Mouse (Mus musculus) intestine, embryonic 16.5 days (tissue): ENCODE results near the gene Hes1. TPM values are rescaled to one million over a fixed set of nuclear protein-coding genes. Genes with fewer than 3 reads are reported as not detected.

ENCODE experiments used
- ATAC-seq: fragments of 200-750 bp; cut with Nextera tagmentation; 2 replicates; pipeline ENCODE4 v1.8.0; 2017; ENCODE audit warnings: moderate TSS enrichment, moderate library complexity
- H3K27ac ChIP-seq: fragments of 300-500 bp; sonication (generic); 2 replicates; pipeline ENCODE4 v1.5.1; 2014; ENCODE audit warnings: mild to moderate bottlenecking, low read length
- H3K27me3 ChIP-seq: fragments of 300-500 bp; sonication (generic); replicated peaks from 2 replicates; pipeline ENCODE4 v1.6.1; 2014; ENCODE audit warnings: low read length, control low read depth, mixed read lengths; ENCODE audit not compliant: control insufficient read depth, insufficient read depth
- H3K36me3 ChIP-seq: fragments of 300-500 bp; sonication (generic); 2 replicates; pipeline ENCODE4 v1.6.1; 2014; ENCODE audit warnings: low read length, control low read depth; ENCODE audit not compliant: control insufficient read depth, insufficient read depth
- H3K4me1 ChIP-seq: fragments of 300-500 bp; sonication (generic); 2 replicates; pipeline ENCODE4 v1.6.1; 2014; ENCODE audit warnings: low read length, control low read depth, mixed read lengths; ENCODE audit not compliant: control insufficient read depth, insufficient read depth
- H3K4me2 ChIP-seq: fragments of 300-500 bp; sonication (generic); 2 replicates; pipeline ENCODE4 v1.6.1; 2014; ENCODE audit warnings: low read depth, low read length, control low read depth
- H3K4me3 ChIP-seq: fragments of 300-500 bp; sonication (generic); 2 replicates; pipeline ENCODE4 v1.5.1; 2014; ENCODE audit warnings: mild to moderate bottlenecking, low read length
- H3K9ac ChIP-seq: fragments of 300-500 bp; sonication (generic); 2 replicates; pipeline ENCODE4 v1.6.1; 2014; ENCODE audit warnings: low read depth, low read length
- H3K9me3 ChIP-seq: fragments of 300-500 bp; sonication (generic); 2 replicates; pipeline ENCODE4 v1.6.1; 2016; ENCODE audit warnings: low read length, control low read depth; ENCODE audit not compliant: control insufficient read depth
- WGBS: fragments of 180-500 bp; shearing (Covaris S2); extraction: QIAGEN DNeasy Blood & Tissue Kit; methylation state at CpG from one replicate; pipeline ENCODE4 v1.1.7; 2014; 5-methylcytosine and 5-hydroxymethylcytosine counted together
- polyA plus RNA-seq: library from polyadenylated mRNA; unstranded; fragments of >200 nt; fragmentation: Nextera tagmentation; extraction: Ambion mirVana; gene quantifications from 2 replicates; pipeline ENCODE4 v1.2.1, GENCODE M21; 2015

Hes1 gene
- 25.9 and 36.1 TPM in 2 replicates for polyA plus RNA-seq

DNA sequence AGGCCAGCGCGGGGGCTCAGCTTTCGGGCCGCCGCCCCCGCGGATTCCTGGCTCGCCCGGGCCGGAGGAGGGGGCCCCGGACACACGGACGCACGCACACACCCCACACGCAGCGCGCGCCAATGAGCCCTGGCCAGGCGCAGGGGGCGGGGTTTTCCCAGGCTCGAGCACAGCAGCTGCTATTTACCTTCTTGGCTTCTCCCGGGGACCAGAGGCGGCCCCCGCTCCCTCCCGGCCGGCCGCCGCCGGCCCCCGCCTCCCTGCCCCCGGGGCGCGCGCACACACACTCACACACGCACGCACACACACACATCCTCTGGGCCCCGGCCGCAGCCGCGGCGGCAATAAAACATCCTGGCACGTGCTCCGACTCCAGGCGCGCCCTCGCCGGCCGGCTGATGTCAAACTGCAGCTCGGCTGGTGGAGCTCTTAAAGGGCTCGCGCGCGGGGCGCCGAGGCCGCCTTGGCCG, at the start of gene Hes1:
Gene Hes1, plus strand, starts transcription at position 401 of the 470 bp plus-strand sequence.
- Histone ChIP-seq H3K4me3 (peak within 1 kb of the TSS; percentile 87), H3K27me3 (no peaks in the 10 kb centered on the region), H3K9me3 (no peaks in the 10 kb centered on the region), H3K4me2 (peak within 1 kb of the TSS; percentile 66), H3K4me1 (peaks cover 44% of the 10 kb centered on the region), H3K36me3 (0 out of 2 replicates have a peak, but pooled peaks cover 3% of the 10 kb centered on the region), H3K27ac (peak within 1 kb of the TSS; percentile 99), H3K9ac (peak within 1 kb of the TSS; percentile 93)
- under 1% methylated on average over 49 of the region's 57 CpGs for WGBS
- peak; percentile 86 for ATAC-seq

DNA sequence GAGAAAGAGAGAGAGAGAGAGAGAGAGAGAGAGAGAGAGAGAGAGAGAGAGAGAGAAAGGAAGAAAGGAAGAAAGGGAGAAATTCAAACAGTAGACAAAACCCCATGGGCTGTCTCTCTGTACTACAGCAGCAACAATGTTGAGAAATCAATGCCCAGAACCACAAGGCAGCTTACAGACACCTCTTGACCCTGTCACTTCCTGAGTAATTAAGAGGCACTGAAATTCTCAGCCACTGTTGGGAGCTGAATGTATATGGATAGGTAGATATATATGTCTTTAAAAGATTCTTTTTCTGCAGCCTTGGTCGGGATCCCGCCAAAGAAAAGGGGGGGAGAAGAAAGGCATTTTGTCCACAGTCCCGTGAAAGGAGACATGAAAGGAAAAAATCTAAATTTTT, 48.1 kb upstream of the Hes1 start:
- Histone ChIP-seq H3K27ac (no peak overlapping the region), H3K9ac (no peak overlapping the region), H3K4me1 (peaks cover 20% of the 10 kb centered on the region), H3K36me3 (no peaks in the 10 kb centered on the region), H3K27me3 (no peaks in the 10 kb centered on the region), H3K9me3 (no peaks in the 10 kb centered on the region), H3K4me2 (no peak overlapping the region), H3K4me3 (no peak overlapping the region)
- ATAC-seq: no peak
- 52% methylated on average over 3 of the region's 3 CpGs for WGBS

DNA sequence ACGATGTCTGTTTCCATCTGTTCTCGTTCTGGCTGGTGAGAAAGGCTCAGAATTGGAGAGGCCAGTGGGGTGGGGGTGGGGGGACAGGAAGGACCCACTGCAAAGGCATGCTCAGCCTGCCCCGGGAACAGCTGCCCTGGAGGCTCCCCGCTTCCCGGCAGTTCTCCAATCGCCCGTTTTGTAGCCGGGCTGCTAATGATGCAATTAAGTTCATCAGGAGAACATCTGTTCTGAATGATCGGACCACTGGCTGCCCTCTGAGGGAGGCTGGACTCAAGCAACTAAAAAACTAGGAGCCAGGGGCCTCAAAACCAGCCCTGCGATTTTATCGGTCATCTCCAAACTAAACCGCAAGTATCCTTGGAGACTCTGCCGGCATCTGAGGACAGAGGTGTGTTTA, 44.1 kb upstream of the Hes1 start:
- H3K27ac ChIP-seq: no peak overlapping the region
- H3K9ac ChIP-seq: no peak overlapping the region
- no peaks in the 10 kb centered on the region for H3K9me3 ChIP-seq
- WGBS: 34% methylated on average over 13 of the region's 13 CpGs
- ATAC-seq: peak; percentile 56
- H3K4me3 ChIP-seq: no peak overlapping the region
- H3K36me3 ChIP-seq: no peaks in the 10 kb centered on the region
- no peaks in the 10 kb centered on the region for H3K27me3 ChIP-seq
- no peak overlapping the region for H3K4me2 ChIP-seq
- H3K4me1 ChIP-seq: peaks cover 17% of the 10 kb centered on the region

DNA sequence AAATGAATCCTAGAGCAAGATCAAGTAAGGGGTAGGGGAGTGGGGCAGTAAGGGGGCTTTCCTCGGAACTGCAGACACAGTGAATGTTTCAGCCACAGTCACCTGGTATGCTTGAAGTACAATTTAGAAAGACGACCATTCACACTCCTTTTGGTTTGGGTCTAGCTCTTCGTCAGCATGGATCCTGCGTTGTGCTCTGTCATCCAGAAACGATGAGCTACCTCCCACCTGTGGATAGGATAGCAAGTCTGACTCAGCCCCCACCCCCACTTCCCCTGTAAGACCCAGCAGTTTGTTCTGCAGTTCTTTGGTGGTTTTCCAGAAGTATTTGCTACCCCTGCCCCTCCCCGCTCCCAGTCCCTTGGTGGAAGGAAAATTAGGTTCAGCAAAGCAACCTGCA, 41.8 kb upstream of the Hes1 start:
- H3K4me3 ChIP-seq: no peak overlapping the region
- peaks cover 10% of the 10 kb centered on the region; the same call in 1 of the 2 replicates for H3K4me1 ChIP-seq
- ATAC-seq: no peak
- no peak overlapping the region; the same call in 1 of the 2 replicates for H3K9ac ChIP-seq
- H3K36me3 ChIP-seq: no peaks in the 10 kb centered on the region
- 68% methylated on average over 6 of the region's 6 CpGs for WGBS
- H3K27ac ChIP-seq: no peak overlapping the region
- no peaks in the 10 kb centered on the region for H3K9me3 ChIP-seq
- H3K27me3 ChIP-seq: no peaks in the 10 kb centered on the region
- no peak overlapping the region for H3K4me2 ChIP-seq

DNA sequence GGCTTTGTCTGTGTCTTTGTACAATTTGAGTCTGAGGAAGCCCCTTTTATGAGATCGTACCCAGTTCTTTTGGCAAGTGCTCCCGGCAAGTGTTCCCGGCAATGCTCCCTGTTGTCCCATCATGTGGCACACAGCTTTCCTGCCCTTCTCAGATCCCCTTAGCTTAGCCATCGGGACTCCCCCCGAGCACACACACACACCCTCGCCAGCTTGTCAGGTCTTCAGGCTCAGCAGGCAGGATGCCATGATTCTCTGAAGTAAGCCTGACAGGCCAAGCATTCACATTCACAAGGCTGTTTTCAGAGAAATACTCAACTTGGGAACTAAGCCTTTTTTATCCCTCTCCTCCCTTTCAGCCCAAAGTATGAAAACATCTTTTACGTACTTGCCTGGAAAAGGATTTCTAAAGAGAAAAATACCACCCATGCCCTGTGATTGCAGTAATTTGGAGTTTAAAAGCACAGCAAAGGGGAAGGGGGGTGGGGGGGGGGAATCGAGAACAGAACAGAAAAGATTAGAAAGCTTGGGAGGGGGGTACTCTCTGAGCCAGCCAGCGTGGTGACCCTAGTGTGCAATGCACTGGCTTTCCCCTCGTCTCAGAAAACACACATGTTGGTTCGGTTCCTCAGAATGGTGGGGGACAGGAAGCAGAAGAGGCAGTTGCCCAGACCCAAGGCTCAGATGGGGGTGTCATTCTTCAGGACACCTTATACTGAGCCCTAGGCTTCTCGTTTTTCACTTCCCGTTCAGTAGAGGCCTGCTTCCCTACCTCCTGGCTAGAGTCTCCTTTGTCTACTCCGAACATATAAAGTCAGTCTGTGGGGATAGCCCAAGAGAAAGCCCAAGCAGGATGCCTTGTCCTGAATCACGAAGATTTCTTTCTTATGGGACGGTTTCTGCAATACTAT, 41.0 kb upstream of the Hes1 start:
- H3K36me3 ChIP-seq: no peaks in the 10 kb centered on the region
- H3K27ac ChIP-seq: no peak overlapping the region
- no peak overlapping the region for H3K9ac ChIP-seq
- no peak overlapping the region for H3K4me3 ChIP-seq
- H3K27me3 ChIP-seq: no peaks in the 10 kb centered on the region
- WGBS: 74% methylated on average over 16 of the region's 16 CpGs
- H3K4me2 ChIP-seq: no peak overlapping the region
- no peaks in the 10 kb centered on the region for H3K9me3 ChIP-seq
- ATAC-seq: no peak
- H3K4me1 ChIP-seq: peaks cover 10% of the 10 kb centered on the region; the same call in 1 of the 2 replicates

DNA sequence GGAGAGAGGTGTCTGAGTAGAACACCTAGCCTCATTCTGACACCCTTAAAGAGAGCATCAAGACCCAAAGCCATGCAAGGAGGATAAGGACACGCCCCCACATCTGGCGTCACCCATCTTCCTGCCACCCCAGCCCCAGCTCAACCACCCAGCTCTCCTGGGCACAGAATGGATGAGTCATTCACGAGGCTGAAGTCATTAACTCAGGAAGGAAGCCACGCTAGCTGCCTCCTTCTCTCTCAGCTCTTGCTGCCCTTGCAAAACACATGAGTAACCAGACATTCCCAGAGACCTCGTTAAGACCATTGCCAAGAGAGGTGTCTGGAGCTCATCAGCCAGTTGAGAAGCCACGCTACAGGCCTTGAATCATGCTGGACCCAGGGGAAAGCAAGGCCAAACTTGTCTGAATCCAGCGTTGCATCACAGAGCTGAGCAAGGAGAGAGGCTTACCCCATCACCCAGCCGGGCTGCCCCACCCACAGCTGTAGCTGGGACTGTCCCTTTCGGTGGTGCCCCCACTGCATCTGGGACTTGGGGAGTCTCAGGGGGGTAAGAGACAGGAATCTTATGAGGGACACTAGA, 39.4 kb upstream of the Hes1 start:
- no peak overlapping the region for H3K4me2 ChIP-seq
- H3K9me3 ChIP-seq: no peaks in the 10 kb centered on the region
- H3K27me3 ChIP-seq: no peaks in the 10 kb centered on the region
- no peaks in the 10 kb centered on the region for H3K36me3 ChIP-seq
- H3K4me3 ChIP-seq: no peak overlapping the region
- WGBS: 50% methylated on average over 9 of the region's 9 CpGs
- H3K27ac ChIP-seq: no peak overlapping the region
- peak; percentile 36; the same call in 1 of the 2 replicates for ATAC-seq
- H3K9ac ChIP-seq: no peak overlapping the region
- H3K4me1 ChIP-seq: peaks cover 7% of the 10 kb centered on the region; the same call in 1 of the 2 replicates

DNA sequence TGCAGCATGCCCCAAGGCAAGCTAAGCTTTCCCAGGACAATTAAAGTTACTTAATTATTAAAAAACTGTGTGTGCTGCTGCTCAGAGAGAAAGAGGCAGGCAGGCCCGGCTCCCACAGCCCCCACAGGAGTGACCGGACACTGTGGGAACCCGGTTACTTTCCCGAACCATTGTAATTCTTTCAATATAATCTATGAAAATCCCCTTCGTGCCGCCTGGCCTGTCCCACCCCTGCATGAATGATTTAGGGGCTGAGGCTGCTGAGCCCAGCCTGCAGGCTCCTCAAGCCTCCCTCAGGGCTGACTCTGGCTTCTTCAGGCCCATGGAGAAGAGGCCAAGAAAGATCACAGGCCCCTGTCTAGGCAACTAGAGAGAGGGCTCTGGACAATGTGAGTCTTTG, 36.0 kb upstream of the Hes1 start:
- no peak for ATAC-seq
- H3K27me3 ChIP-seq: no peaks in the 10 kb centered on the region
- H3K4me2 ChIP-seq: no peak overlapping the region
- H3K4me3 ChIP-seq: no peak overlapping the region
- H3K27ac ChIP-seq: no peak overlapping the region
- no peak overlapping the region for H3K9ac ChIP-seq
- 46% methylated on average over 6 of the region's 6 CpGs for WGBS
- H3K36me3 ChIP-seq: no peaks in the 10 kb centered on the region
- H3K4me1 ChIP-seq: no peaks in the 10 kb centered on the region
- H3K9me3 ChIP-seq: no peaks in the 10 kb centered on the region

DNA sequence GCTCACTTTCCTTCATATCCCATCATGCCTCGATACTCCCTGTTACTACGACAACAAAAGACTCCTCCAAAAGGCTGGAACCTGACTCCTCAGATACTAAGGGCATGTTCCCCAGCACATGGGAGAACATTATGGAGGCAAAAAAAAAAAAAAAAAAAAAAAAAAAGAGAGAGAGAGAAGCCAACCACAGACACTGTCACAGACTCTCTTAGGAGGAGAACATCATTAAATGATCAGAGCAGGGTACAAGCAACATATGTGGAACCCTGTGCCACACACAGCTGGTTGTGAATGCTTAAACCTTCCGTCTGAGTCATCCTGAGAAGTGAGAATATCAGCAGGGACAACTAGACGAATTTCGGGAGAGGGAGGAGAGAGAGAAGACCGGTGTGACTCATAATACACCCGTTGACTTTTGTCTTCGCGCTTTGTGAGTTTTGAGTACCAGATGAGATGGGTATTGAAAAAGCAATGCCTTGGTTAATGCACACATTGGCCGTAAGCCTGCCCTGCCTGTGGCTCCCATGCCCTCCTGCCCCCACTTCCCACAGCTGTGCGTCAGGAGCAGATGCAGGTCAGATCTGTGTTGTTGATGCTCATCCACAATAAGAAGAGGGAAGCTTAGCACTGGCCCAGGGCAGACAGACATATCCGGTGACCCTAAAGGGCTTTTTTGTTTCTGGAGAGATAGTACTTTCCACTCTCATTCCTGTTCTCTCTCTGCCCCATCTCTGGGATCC, 34.8 kb upstream of the Hes1 start:
- Histone ChIP-seq H3K27me3 (no peaks in the 10 kb centered on the region), H3K4me2 (no peak overlapping the region), H3K4me1 (peaks cover 7% of the 10 kb centered on the region), H3K36me3 (no peaks in the 10 kb centered on the region), H3K9ac (no peak overlapping the region), H3K9me3 (no peaks in the 10 kb centered on the region), H3K27ac (no peak overlapping the region), H3K4me3 (no peak overlapping the region)
- no peak for ATAC-seq
- 75% methylated on average over 12 of the region's 12 CpGs for WGBS

DNA sequence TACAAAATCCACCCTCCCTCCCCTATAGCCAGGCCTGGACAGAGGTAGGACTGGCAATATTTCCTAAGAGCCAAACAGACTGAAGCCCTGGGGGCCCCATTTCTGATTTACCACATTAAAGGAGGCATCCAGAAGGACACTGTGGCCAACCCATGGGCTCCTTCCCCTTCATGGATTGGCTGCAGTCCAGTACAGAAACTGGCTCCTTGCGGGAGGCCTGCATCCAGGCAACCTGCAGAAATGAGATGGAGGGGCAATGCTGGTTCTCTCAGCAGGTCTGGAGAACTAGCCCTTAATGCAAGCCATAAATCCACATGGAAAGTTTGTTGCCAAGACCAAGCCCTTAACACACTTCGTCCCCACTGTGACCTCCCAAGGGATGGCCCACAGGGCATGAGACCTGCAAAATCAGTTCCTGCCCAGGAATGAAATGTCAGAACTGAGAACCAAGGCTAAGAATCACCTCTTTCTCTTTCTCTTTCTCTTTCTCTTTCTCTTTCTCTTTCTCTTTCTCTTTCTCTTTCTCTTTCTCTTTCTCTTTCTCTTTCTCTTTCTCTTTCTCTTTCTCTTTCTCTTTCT, 31.8 kb upstream of the Hes1 start:
- Histone ChIP-seq H3K9ac (no peak overlapping the region), H3K4me1 (peaks cover 28% of the 10 kb centered on the region), H3K27me3 (no peaks in the 10 kb centered on the region), H3K4me2 (no peak overlapping the region), H3K4me3 (no peak overlapping the region), H3K36me3 (no peaks in the 10 kb centered on the region), H3K9me3 (no peaks in the 10 kb centered on the region), H3K27ac (no peak overlapping the region)
- 65% methylated on average over 2 of the region's 2 CpGs for WGBS
- no peak for ATAC-seq
